Mouse (Mus musculus): ENCODE results near the gene Zmiz1. TPM values are rescaled to one million over a fixed set of nuclear protein-coding genes. Genes with fewer than 3 reads are reported as not detected.

Zmiz1 gene
- polyA plus RNA-seq, 1 experiment from 2014 or later, result 18.0 TPM

DNA sequence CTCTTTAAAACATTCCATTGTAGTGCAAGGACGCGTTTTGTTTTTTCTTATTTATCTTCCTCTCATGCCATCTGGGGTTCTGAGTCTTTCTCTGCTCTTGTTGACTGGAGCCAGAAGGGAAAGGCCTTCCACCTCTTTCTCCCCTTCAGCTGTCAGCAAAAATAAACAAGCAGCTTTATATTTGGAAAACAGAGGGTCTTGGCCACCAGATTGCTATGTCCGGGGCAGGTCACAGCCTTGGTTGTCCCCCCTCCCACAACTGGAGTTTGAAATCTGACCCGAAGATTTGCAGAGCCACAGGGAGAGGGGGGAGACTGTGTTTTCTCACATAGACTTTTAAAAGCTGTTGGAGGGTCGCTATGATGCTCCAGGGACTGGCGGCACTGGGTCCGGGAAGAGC is 96.9 kb downstream of the Zmiz1 start:
- H3K27me3 ChIP-seq (replicated peaks; ENCODE audit: insufficient read depth, low read length), result no peaks in the 10 kb centered on the region
- DNase-seq (ENCODE audit: low spot score) (no peak), ATAC-seq (no peak)
- no peak overlapping the region for H3K4me2 ChIP-seq (replicated peaks; ENCODE audit: low read depth, low read length)
- no peak overlapping the region for H3K9ac ChIP-seq (replicated peaks; ENCODE audit: low read depth)
- H3K4me3 ChIP-seq (ENCODE audit: low read depth, low read length), result no peak overlapping the region
- no peaks in the 10 kb centered on the region for H3K9me3 ChIP-seq (ENCODE audit: low read length)
- no peak for TF ChIP-seq EP300 (IDR thresholded peaks at IDR 0.05)
- TF ChIP-seq CTCF (IDR thresholded peaks at IDR 0.05), result no peak
- WGBS, result 16% methylated on average over 7 of the region's 7 CpGs
- H3K4me1 ChIP-seq (ENCODE audit: insufficient read depth, low read depth, low read length), result peaks cover 20% of the 10 kb centered on the region
- no peaks in the 10 kb centered on the region for H3K36me3 ChIP-seq (ENCODE audit: insufficient read depth, low read length)
- peak overlapping the region; percentile 38; the same call in 1 of the 2 replicates for H3K27ac ChIP-seq (ENCODE audit: low read length)

- TF ChIP-seq CTCF (IDR thresholded peaks at IDR 0.05) (no peak), EP300 (IDR thresholded peaks at IDR 0.05) (peak; percentile 64)
- peak; percentile 65 for DNase-seq (ENCODE audit: low spot score)
- H3K9me3 ChIP-seq (ENCODE audit: low read length), result no peaks in the 10 kb centered on the region
- H3K4me2 ChIP-seq (replicated peaks; ENCODE audit: low read depth, low read length), result no peak overlapping the region
- WGBS, result 13% methylated on average over 8 of the region's 8 CpGs
- no peak overlapping the region for H3K9ac ChIP-seq (replicated peaks; ENCODE audit: low read depth)
- H3K4me3 ChIP-seq (ENCODE audit: low read depth, low read length), result no peak overlapping the region
- no peaks in the 10 kb centered on the region for H3K27me3 ChIP-seq (replicated peaks; ENCODE audit: insufficient read depth, low read length)
- H3K4me1 ChIP-seq (ENCODE audit: insufficient read depth, low read depth, low read length), result peaks cover 20% of the 10 kb centered on the region
- H3K27ac ChIP-seq (ENCODE audit: low read length), result peak overlapping the region; percentile 71
- ATAC-seq, result peak; percentile 67
- no peaks in the 10 kb centered on the region for H3K36me3 ChIP-seq (ENCODE audit: insufficient read depth, low read length)
Observed at GRCm38 (mm10) chr14:25557014-25557413, 98.0 kb downstream of the Zmiz1 start.

DNA sequence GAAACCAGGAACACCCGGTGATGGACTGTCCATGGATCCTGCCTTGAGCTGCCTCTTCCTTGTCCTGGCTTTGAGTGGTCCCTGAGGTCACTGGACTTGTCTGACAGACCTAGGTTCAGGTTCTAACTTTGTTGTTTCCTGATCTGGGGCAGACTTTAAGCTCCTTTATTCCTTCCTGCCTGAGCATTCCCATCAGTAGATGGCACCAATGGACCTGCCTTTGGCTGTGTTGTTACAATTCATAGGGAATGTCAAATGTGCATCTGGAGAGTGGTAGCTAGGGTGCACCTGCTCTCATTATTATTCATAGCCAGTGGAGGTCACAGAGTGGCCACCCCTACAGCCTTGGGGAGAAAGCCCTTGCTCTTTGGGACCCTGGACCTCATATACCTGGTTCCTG is 99.5 kb downstream of the Zmiz1 start:
- Histone ChIP-seq H3K4me1 (ENCODE audit: insufficient read depth, low read depth, low read length) (peaks cover 20% of the 10 kb centered on the region), H3K9ac (replicated peaks; ENCODE audit: low read depth) (no peak overlapping the region), H3K36me3 (ENCODE audit: insufficient read depth, low read length) (no peaks in the 10 kb centered on the region), H3K4me2 (replicated peaks; ENCODE audit: low read depth, low read length) (no peak overlapping the region), H3K9me3 (ENCODE audit: low read length) (no peaks in the 10 kb centered on the region), H3K27me3 (replicated peaks; ENCODE audit: insufficient read depth, low read length) (no peaks in the 10 kb centered on the region), H3K27ac (ENCODE audit: low read length) (no peak overlapping the region), H3K4me3 (ENCODE audit: low read depth, low read length) (no peak overlapping the region)
- ATAC-seq, result no peak
- WGBS, result 74% methylated on average over 1 of the region's 1 CpGs
- TF ChIP-seq CTCF (IDR thresholded peaks at IDR 0.05) (peak; percentile 33), EP300 (IDR thresholded peaks at IDR 0.05) (no peak)
- DNase-seq (ENCODE audit: low spot score), result no peak

GRCm38 (mm10) chr14:25559907-25560306 is 100.9 kb downstream of the Zmiz1 start:
- Histone ChIP-seq H3K27ac (ENCODE audit: low read length) (no peak overlapping the region), H3K4me1 (ENCODE audit: insufficient read depth, low read depth, low read length) (peaks cover 18% of the 10 kb centered on the region; the same call in 1 of the 2 replicates)
- no peak for ATAC-seq

GRCm38 (mm10) chr14:25560841-25561240 is 101.9 kb downstream of the Zmiz1 start:
- no peak overlapping the region for H3K27ac ChIP-seq (ENCODE audit: low read length)
- no peak for TF ChIP-seq EP300 (IDR thresholded peaks at IDR 0.05)
- TF ChIP-seq CTCF (IDR thresholded peaks at IDR 0.05), result peak; percentile 43
- no peak overlapping the region for H3K4me3 ChIP-seq (ENCODE audit: low read depth, low read length)
- no peak overlapping the region for H3K4me2 ChIP-seq (replicated peaks; ENCODE audit: low read depth, low read length)
- WGBS, result 80% methylated on average over 3 of the region's 3 CpGs
- DNase-seq (ENCODE audit: low spot score) (no peak), ATAC-seq (no peak)
- H3K27me3 ChIP-seq (replicated peaks; ENCODE audit: insufficient read depth, low read length), result no peaks in the 10 kb centered on the region
- no peaks in the 10 kb centered on the region for H3K36me3 ChIP-seq (ENCODE audit: insufficient read depth, low read length)
- peaks cover 10% of the 10 kb centered on the region; the same call in 1 of the 2 replicates for H3K4me1 ChIP-seq (ENCODE audit: insufficient read depth, low read depth, low read length)
- no peak overlapping the region for H3K9ac ChIP-seq (replicated peaks; ENCODE audit: low read depth)
- H3K9me3 ChIP-seq (ENCODE audit: low read length), result no peaks in the 10 kb centered on the region

More at GRCm38 (mm10) chr14:25559907-25560306, 100.9 kb downstream of the Zmiz1 start:
- no peak for DNase-seq (ENCODE audit: low spot score)
- Histone ChIP-seq H3K36me3 (ENCODE audit: insufficient read depth, low read length) (no peaks in the 10 kb centered on the region), H3K27me3 (replicated peaks; ENCODE audit: insufficient read depth, low read length) (no peaks in the 10 kb centered on the region), H3K9ac (replicated peaks; ENCODE audit: low read depth) (no peak overlapping the region), H3K4me3 (ENCODE audit: low read depth, low read length) (no peak overlapping the region), H3K9me3 (ENCODE audit: low read length) (no peaks in the 10 kb centered on the region), H3K4me2 (replicated peaks; ENCODE audit: low read depth, low read length) (no peak overlapping the region)
- 47% methylated on average over 5 of the region's 5 CpGs for WGBS
- no peak for TF ChIP-seq CTCF (IDR thresholded peaks at IDR 0.05)
- no peak for TF ChIP-seq EP300 (IDR thresholded peaks at IDR 0.05)

DNA sequence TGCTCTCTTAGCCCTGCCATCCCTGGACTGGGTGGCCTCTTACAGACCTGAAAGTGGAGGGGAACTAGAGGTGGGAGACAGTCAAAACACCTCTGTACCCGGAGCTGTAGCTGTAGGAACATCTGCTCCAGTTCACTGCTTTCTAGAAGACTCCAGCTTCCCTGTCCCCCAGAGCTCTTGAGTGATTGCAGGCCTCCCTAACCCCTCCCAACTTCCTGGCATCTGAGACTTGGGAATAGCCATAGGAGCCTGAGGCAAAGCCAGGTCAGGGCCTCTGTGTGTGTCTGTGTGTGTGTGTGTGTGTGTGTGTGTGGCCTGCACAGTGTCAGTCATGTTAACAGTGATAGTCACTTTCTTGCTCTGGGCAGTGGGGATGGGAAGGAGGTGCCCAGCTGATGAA is 102.7 kb downstream of the Zmiz1 start:
- no peak for DNase-seq (ENCODE audit: low spot score)
- Histone ChIP-seq H3K4me1 (ENCODE audit: insufficient read depth, low read depth, low read length) (peaks cover 8% of the 10 kb centered on the region; the same call in 1 of the 2 replicates), H3K9ac (replicated peaks; ENCODE audit: low read depth) (no peak overlapping the region)

GRCm38 (mm10) chr14:25562447-25562846 is 103.5 kb downstream of the Zmiz1 start:
- Histone ChIP-seq H3K36me3 (ENCODE audit: insufficient read depth, low read length) (no peaks in the 10 kb centered on the region), H3K4me2 (replicated peaks; ENCODE audit: low read depth, low read length) (no peak overlapping the region), H3K9ac (replicated peaks; ENCODE audit: low read depth) (no peak overlapping the region), H3K27me3 (replicated peaks; ENCODE audit: insufficient read depth, low read length) (no peaks in the 10 kb centered on the region), H3K4me1 (ENCODE audit: insufficient read depth, low read depth, low read length) (peaks cover 3% of the 10 kb centered on the region; the same call in 1 of the 2 replicates), H3K9me3 (ENCODE audit: low read length) (no peaks in the 10 kb centered on the region), H3K27ac (ENCODE audit: low read length) (no peak overlapping the region), H3K4me3 (ENCODE audit: low read depth, low read length) (no peak overlapping the region)
- ATAC-seq (no peak), DNase-seq (ENCODE audit: low spot score) (no peak)
- 69% methylated on average over 4 of the region's 4 CpGs for WGBS
- TF ChIP-seq EP300 (IDR thresholded peaks at IDR 0.05) (no peak), CTCF (IDR thresholded peaks at IDR 0.05) (no peak)

More for the DNA sequence above, 102.7 kb downstream of the Zmiz1 start:
- Histone ChIP-seq H3K36me3 (ENCODE audit: insufficient read depth, low read length) (no peaks in the 10 kb centered on the region), H3K27me3 (replicated peaks; ENCODE audit: insufficient read depth, low read length) (no peaks in the 10 kb centered on the region), H3K27ac (ENCODE audit: low read length) (no peak overlapping the region), H3K9me3 (ENCODE audit: low read length) (no peaks in the 10 kb centered on the region), H3K4me2 (replicated peaks; ENCODE audit: low read depth, low read length) (no peak overlapping the region), H3K4me3 (ENCODE audit: low read depth, low read length) (no peak overlapping the region)
- 0 out of 2 replicates have a peak, but pooled peaks have one; percentile 5 for ATAC-seq
- TF ChIP-seq CTCF (IDR thresholded peaks at IDR 0.05), result no peak
- TF ChIP-seq EP300 (IDR thresholded peaks at IDR 0.05), result no peak
- WGBS, result 29% methylated on average over 1 of the region's 1 CpGs
